Comparison of ENCODE assay signal across 13 mouse cellular contexts in genomic region chr15:100419901-100420745, GRCm38 (mm10). TPM values are rescaled to one million over a fixed set of nuclear protein-coding genes. Genes with fewer than 3 reads are reported as not detected.
A peak's percentile ranks its signal among the peaks of the same experiment; 100 is the strongest.
DNase-seq lines count a peak whose midpoint lies in the region; ATAC-seq and TF ChIP-seq lines count a peak whose summit lies in the region.
"Had no signal": no experiment of that assay in that cellular context is flagged by ENCODE, and none has a peak within 500 bp of the region (broad histone marks: within the 10 kb centered on the region; RNA-seq: fewer than 3 reads in every experiment).

No protein-coding gene starts in this region.

- H3K4me1 ChIP-seq in limb, embryonic 11.5 days (ENCODE audit: control insufficient read depth, insufficient read depth, low read length) = peaks cover 22% of the 10 kb centered on the region
- peaks cover 56% of the 10 kb centered on the region for H3K4me1 ChIP-seq in limb, embryonic 10.5 days
- H3K4me1 ChIP-seq in MEL (ENCODE audit: control insufficient read depth in 1 of 2, insufficient read depth in 2 of 2, low read length in 2 of 2) = peaks cover 37 to 53% of the 10 kb centered on the region in 2 experiments
- peaks cover 83% of the 10 kb centered on the region for H3K4me1 ChIP-seq in liver, embryonic 13.5 days (replicated peaks)

- ATAC-seq in limb, embryonic 11.5 days (ENCODE audit: insufficient number of reproducible peaks, low FRiP score, low TSS enrichment, low read depth) = no peak
- peak; percentile 81 for ATAC-seq in liver, embryonic 13.5 days (ENCODE audit: low read depth)

- no peak for DNase-seq in limb, embryonic 11.5 days (ENCODE audit: low spot score)
- no peak for DNase-seq in limb, embryonic 10.5 days (ENCODE audit: low spot score)
- peak; percentile 94 for DNase-seq in MEL (ENCODE audit: low read depth, low spot score)
- DNase-seq in c-Kit-negative CD71-positive TER-119-positive erythroid progenitor cells, embryonic 14.5 days (ENCODE audit: low read depth, low spot score) = peak; percentile 65
- DNase-seq in liver, embryonic 13.5 days = peak; percentile 71
- no peak for DNase-seq in embryo, embryonic 11 days
- DNase-seq in left cerebral cortex, postnatal 36 days (ENCODE audit: low spot score in 2 of 2) = no peak
- no peak for DNase-seq in heart, adult 8-10 months (ENCODE audit: low spot score)
- DNase-seq: gastrocnemius, postnatal 36 days; thymus, adult 18-20 months had no signal

- no peak for TF ChIP-seq RAD21 in MEL (IDR thresholded peaks at IDR 0.05; ENCODE audit: low read depth, low read length)

- WGBS in limb, embryonic 11.5 days = 64% methylated on average over 9 of the region's 9 CpGs
- WGBS in limb, embryonic 10.5 days = 65% methylated on average over 9 of the region's 9 CpGs
- WGBS in liver, embryonic 13.5 days (ENCODE audit: insufficient replicate concordance) = 12% methylated on average over 9 of the region's 9 CpGs

- H3K27me3 ChIP-seq in limb, embryonic 11.5 days (ENCODE audit: control insufficient read depth, insufficient read depth, low read length) = no peaks in the 10 kb centered on the region
- peaks cover 9% of the 10 kb centered on the region; the same call in 1 of the 2 replicates for H3K27me3 ChIP-seq in limb, embryonic 10.5 days (ENCODE audit: low read depth, poor library complexity, severe bottlenecking)
- H3K27me3 ChIP-seq in MEL (ENCODE audit: control insufficient read depth in 1 of 2, insufficient read depth in 2 of 2, low read length in 2 of 2) = no peaks in the 10 kb centered on the region
- peaks cover 15% of the 10 kb centered on the region for H3K27me3 ChIP-seq in liver, embryonic 13.5 days

- no peak overlapping the region for H3K4me3 ChIP-seq in limb, embryonic 11.5 days (ENCODE audit: low read depth, low read length)
- H3K4me3 ChIP-seq in limb, embryonic 10.5 days = no peak overlapping the region
- peak overlapping the region; percentile 43 to 98 for H3K4me3 ChIP-seq in MEL (ENCODE audit: control insufficient read depth in 1 of 2, insufficient read depth in 1 of 2, low read depth in 2 of 2, low read length in 2 of 2)
- H3K4me3 ChIP-seq in liver, embryonic 13.5 days (replicated peaks) = peak overlapping the region; percentile 99

- intact Hi-C loops in left cerebral cortex, postnatal 36 days (cut with DNase I) = no loop called here

- H3K79me2 ChIP-seq in MEL (ENCODE audit: control insufficient read depth, insufficient read depth, low read length, poor library complexity) = peaks cover 71% of the 10 kb centered on the region

- no peaks in the 10 kb centered on the region for H3K9me3 ChIP-seq in limb, embryonic 11.5 days (ENCODE audit: control insufficient read depth, low read length)
- no peaks in the 10 kb centered on the region for H3K9me3 ChIP-seq in limb, embryonic 10.5 days (replicated peaks)
- no peaks in the 10 kb centered on the region for H3K9me3 ChIP-seq in MEL (replicated peaks; ENCODE audit: insufficient read depth, low read length)
- no peaks in the 10 kb centered on the region for H3K9me3 ChIP-seq in liver, embryonic 13.5 days (replicated peaks)

- H3K9ac ChIP-seq in limb, embryonic 11.5 days (ENCODE audit: low read length) = 0 out of 2 replicates have a peak overlapping the region, but pooled peaks have one; percentile 3
- H3K9ac ChIP-seq in MEL (ENCODE audit: control insufficient read depth, low read depth, low read length, poor library complexity, severe bottlenecking) = peak overlapping the region; percentile 81
- peak overlapping the region; percentile 100 for H3K9ac ChIP-seq in liver, embryonic 13.5 days

- no peak overlapping the region; the same call in 1 of the 2 replicates for H3K27ac ChIP-seq in limb, embryonic 11.5 days (replicated peaks; ENCODE audit: low read depth, low read length)
- H3K27ac ChIP-seq in limb, embryonic 10.5 days = no peak overlapping the region
- peak overlapping the region; percentile 94 for H3K27ac ChIP-seq in MEL (ENCODE audit: control insufficient read depth, low read depth, low read length)
- H3K27ac ChIP-seq in liver, embryonic 13.5 days = peak overlapping the region; percentile 98

- no peak for TF ChIP-seq CTCF in MEL (IDR thresholded peaks at IDR 0.05 in 2 of 3, conservative IDR thresholded peaks at IDR 0.05 in 1 of 3; ENCODE audit: control insufficient read depth in 1 of 3, insufficient read depth in 1 of 3, low read depth in 2 of 3, low read length in 3 of 3, poor library complexity in 1 of 3, severe bottlenecking in 1 of 3)

- peak; percentile 100 for TF ChIP-seq EP300 in MEL (IDR thresholded peaks at IDR 0.05; ENCODE audit: low read depth in 1 of 2, low read length in 2 of 2)

- peak in 1 of 2 experiments; percentile 73; a peak in 2 of 4 replicates for TF ChIP-seq POLR2A in MEL (IDR thresholded peaks at IDR 0.05; ENCODE audit: control insufficient read depth in 1 of 2, insufficient read depth in 1 of 2, low read depth in 1 of 2, low read length in 2 of 2, poor library complexity in 1 of 2)

- no peaks in the 10 kb centered on the region for H3K36me3 ChIP-seq in limb, embryonic 11.5 days (ENCODE audit: control insufficient read depth, insufficient read depth, low read length)
- H3K36me3 ChIP-seq in limb, embryonic 10.5 days = peaks cover 5% of the 10 kb centered on the region; the same call in 1 of the 2 replicates
- H3K36me3 ChIP-seq in MEL (ENCODE audit: control insufficient read depth in 1 of 2, insufficient read depth in 2 of 2, low read length in 2 of 2) = peaks cover 8 to 49% of the 10 kb centered on the region in 2 experiments; a peak in 3 of 4 replicates
- H3K36me3 ChIP-seq in liver, embryonic 13.5 days = peaks cover 27% of the 10 kb centered on the region

- no peak overlapping the region for H3K4me2 ChIP-seq in limb, embryonic 11.5 days (ENCODE audit: low read depth, severe bottlenecking)
- peak overlapping the region; percentile 79 for H3K4me2 ChIP-seq in liver, embryonic 13.5 days

TF ChIP-seq in MEL, 35 proteins besides CTCF, POLR2A, EP300 and RAD21 (continues in another document):
- no peak; the same call in 1 of the 2 replicates for TF ChIP-seq SMC3 (IDR thresholded peaks at IDR 0.05; ENCODE audit: low read depth, low read length)
- no peak for TF ChIP-seq UBTF (IDR thresholded peaks at IDR 0.05; ENCODE audit: borderline replicate concordance, insufficient read depth, low read depth, low read length)
- TF ChIP-seq BHLHE40 (IDR thresholded peaks at IDR 0.05; ENCODE audit: borderline replicate concordance, low read depth, low read length) = peak; percentile 48; the same call in 1 of the 2 replicates
- TF ChIP-seq KAT2A (conservative IDR thresholded peaks at IDR 0.05; ENCODE audit: low read depth, low read length) = no peak
- no peak for TF ChIP-seq USF1 (IDR thresholded peaks at IDR 0.05; ENCODE audit: low read depth, low read length)
- TF ChIP-seq NELFE (IDR thresholded peaks at IDR 0.05; ENCODE audit: low read depth, low read length) = peak; percentile 49; the same call in 1 of the 2 replicates
- peak; percentile 100 for TF ChIP-seq MAZ (IDR thresholded peaks at IDR 0.05; ENCODE audit: low read depth, low read length)
- TF ChIP-seq MYB (IDR thresholded peaks at IDR 0.05; ENCODE audit: low read depth, low read length) = peak; percentile 97
- TF ChIP-seq SIN3A (IDR thresholded peaks at IDR 0.05; ENCODE audit: low read length) = peak; percentile 100
- TF ChIP-seq POLR2AphosphoS2 (IDR thresholded peaks at IDR 0.05; ENCODE audit: low read length) = peak; percentile 63
- TF ChIP-seq ZC3H11A (IDR thresholded peaks at IDR 0.05; ENCODE audit: low read depth, low read length) = no peak

RNA-seq across cellular contexts. Expression of gene Gm5475, which starts 1.8 kb away (rescaled TPM):
- not detected in 2 replicates for polyA plus RNA-seq in limb, embryonic 11.5 days (2014; fragmentation: Nextera tagmentation; extraction: Ambion mirVana)
- polyA plus RNA-seq in limb, embryonic 10.5 days (2016; fragmentation: Nextera tagmentation; extraction: Ambion mirVana) = 0.08 and 0.11 TPM in 2 replicates
- 0.15 TPM in 1 of 2 replicates, not detected in the other for total RNA-seq in MEL (2012; rRNA removed)
- under 1 TPM in 1 of 2 experiments, not detected in 1; 0.14 TPM for polyA plus RNA-seq in MEL (2012; ENCODE audit: insufficient read depth in 1 of 2, insufficient read length in 2 of 2, low read depth in 1 of 2, low replicate concordance in 2 of 2, missing spikeins in 1 of 2)
- not detected in 2 replicates for polyA plus RNA-seq in liver, embryonic 13.5 days (2015; fragmentation: Nextera tagmentation; extraction: Ambion mirVana)
- not detected for total RNA-seq in left cerebral cortex, postnatal 36 days (2021)
- not detected for total RNA-seq in heart, adult 8-10 months (2022)
- total RNA-seq: gastrocnemius, postnatal 36 days; layer of hippocampus, postnatal 14 days had no signal
- polyA plus RNA-seq: neural tube, embryonic 14.5 days had no signal

RNA-seq across cellular contexts. Expression of gene Slc11a2, which starts 4.7 kb away (rescaled TPM):
- polyA plus RNA-seq in limb, embryonic 11.5 days (2014; fragmentation: Nextera tagmentation; extraction: Ambion mirVana) = 19.5 and 24.3 TPM in 2 replicates
- 30.4 and 31.0 TPM in 2 replicates for polyA plus RNA-seq in limb, embryonic 10.5 days (2016; fragmentation: Nextera tagmentation; extraction: Ambion mirVana)
- 52.7 and 69.0 TPM in 2 replicates for total RNA-seq in MEL (2012; rRNA removed)
- polyA plus RNA-seq in MEL (2012; ENCODE audit: insufficient read depth in 1 of 2, insufficient read length in 2 of 2, low read depth in 1 of 2, low replicate concordance in 2 of 2, missing spikeins in 1 of 2) = 100 to 1,000 TPM in 1 of 2 experiments, not detected in 1; 112 TPM
- 46.8 and 57.1 TPM in 2 replicates for polyA plus RNA-seq in liver, embryonic 13.5 days (2015; fragmentation: Nextera tagmentation; extraction: Ambion mirVana)
- 10 to 100 TPM; 57.9 to 60.6 TPM for total RNA-seq in left cerebral cortex, postnatal 36 days (2021)
- total RNA-seq in heart, adult 8-10 months (2022) = 10 to 100 TPM; 49.0 to 61.5 (median 51.9) TPM

RNA-seq across cellular contexts. Expression of gene Letmd1, which starts 48.7 kb away (rescaled TPM):
- 30.6 and 31.4 TPM in 2 replicates for polyA plus RNA-seq in limb, embryonic 11.5 days (2014; fragmentation: Nextera tagmentation; extraction: Ambion mirVana)
- 29.7 and 31.4 TPM in 2 replicates for polyA plus RNA-seq in limb, embryonic 10.5 days (2016; fragmentation: Nextera tagmentation; extraction: Ambion mirVana)
- 30.1 and 38.8 TPM in 2 replicates for total RNA-seq in MEL (2012; rRNA removed)
- 100 to 1,000 TPM in 1 of 2 experiments, 10 to 100 TPM in 1; 64.3 to 277 TPM for polyA plus RNA-seq in MEL (2012; ENCODE audit: insufficient read depth in 1 of 2, insufficient read length in 2 of 2, low read depth in 1 of 2, low replicate concordance in 2 of 2, missing spikeins in 1 of 2)
- 14.4 and 15.0 TPM in 2 replicates for polyA plus RNA-seq in liver, embryonic 13.5 days (2015; fragmentation: Nextera tagmentation; extraction: Ambion mirVana)
- total RNA-seq in left cerebral cortex, postnatal 36 days (2021) = 10 to 100 TPM; 60.7 to 60.8 TPM
- 10 to 100 TPM; 11.2 to 14.0 (median 11.8) TPM for total RNA-seq in heart, adult 8-10 months (2022)

RNA-seq across cellular contexts. Expression of gene Higd1c, which starts 55.8 kb away (rescaled TPM):
- not detected in 2 replicates for polyA plus RNA-seq in limb, embryonic 11.5 days (2014; fragmentation: Nextera tagmentation; extraction: Ambion mirVana)
- 0.65 TPM in 1 of 2 replicates, not detected in the other for polyA plus RNA-seq in limb, embryonic 10.5 days (2016; fragmentation: Nextera tagmentation; extraction: Ambion mirVana)
- not detected in 2 replicates for total RNA-seq in MEL (2012; rRNA removed)
- polyA plus RNA-seq in MEL (2012; ENCODE audit: insufficient read depth in 1 of 2, insufficient read length in 2 of 2, low read depth in 1 of 2, low replicate concordance in 2 of 2, missing spikeins in 1 of 2) = not detected
- polyA plus RNA-seq in liver, embryonic 13.5 days (2015; fragmentation: Nextera tagmentation; extraction: Ambion mirVana) = not detected in 2 replicates
- total RNA-seq in left cerebral cortex, postnatal 36 days (2021) = not detected
- total RNA-seq in heart, adult 8-10 months (2022) = not detected
- total RNA-seq: gastrocnemius, postnatal 36 days; layer of hippocampus, postnatal 14 days had no signal
- polyA plus RNA-seq: cortical plate, adult 2 months; neural tube, embryonic 14.5 days had no signal

Comparison
In these comparisons a context has a peak if more than half of its experiments do, and no peak if none do; other contexts are left out.
1. DNase-seq: peak in MEL (single experiment), c-Kit-negative CD71-positive TER-119-positive erythroid progenitor cells, embryonic 14.5 days (single experiment) and liver, embryonic 13.5 days (single experiment); none in limb, embryonic 11.5 days (single experiment), limb, embryonic 10.5 days (single experiment), embryo, embryonic 11 days (single experiment), left cerebral cortex, postnatal 36 days (0 of 2) and heart, adult 8-10 months (single experiment).
2. H3K27ac ChIP-seq: peak in MEL (single experiment) and liver, embryonic 13.5 days (single experiment); none in limb, embryonic 11.5 days (single experiment) and limb, embryonic 10.5 days (single experiment).
3. H3K4me3 ChIP-seq: peak in MEL (2 of 2) and liver, embryonic 13.5 days (single experiment); none in limb, embryonic 11.5 days (single experiment) and limb, embryonic 10.5 days (single experiment).
4. H3K9ac ChIP-seq: peak in every context shown above with its lines; median percentile 100 in liver, embryonic 13.5 days; 81 in MEL; 3 in limb, embryonic 11.5 days.